Mouse (Mus musculus) ES-Bruce4 (cell line): Measurements from ENCODE around the gene Gm28553. TPM values are rescaled to one million over a fixed set of nuclear protein-coding genes. Genes with fewer than 3 reads are reported as not detected.
"Not testable (repeated sequence)": the region's sequence is repeated elsewhere in the genome, so short reads cannot be mapped to it uniquely, and the experiment has no call there.

Experiments used
- H3K27ac ChIP-seq: 2 replicates; pipeline ENCODE4 v1.5.1; 2012; ENCODE audit warnings: low read length, inconsistent platforms; ENCODE audit not compliant: insufficient read depth
- H3K27me3 ChIP-seq: 2 replicates; pipeline ENCODE4 v1.6.1; 2012; ENCODE audit warnings: mild to moderate bottlenecking, low read length, inconsistent platforms; ENCODE audit not compliant: control insufficient read depth, poor library complexity, insufficient read depth, severe bottlenecking
- H3K36me3 ChIP-seq: 2 replicates; pipeline ENCODE4 v1.6.1; 2012; ENCODE audit warnings: inconsistent platforms, mild to moderate bottlenecking, low read length, moderate library complexity; ENCODE audit not compliant: control insufficient read depth, poor library complexity, insufficient read depth, severe bottlenecking
- H3K4me1 ChIP-seq: one replicate; pipeline ENCODE4 v1.8.1; 2011; ENCODE audit warnings: low read length; ENCODE audit not compliant: control insufficient read depth, insufficient read depth
- H3K4me3 ChIP-seq: 2 replicates; pipeline ENCODE4 v1.5.1; 2011; ENCODE audit warnings: low read depth, mild to moderate bottlenecking, low read length
- H3K9ac ChIP-seq: 2 replicates; pipeline ENCODE4 v1.6.1; 2012; ENCODE audit warnings: low read depth, mild to moderate bottlenecking, inconsistent platforms; ENCODE audit not compliant: poor library complexity, severe bottlenecking
- H3K9me3 ChIP-seq: replicated peaks from 2 replicates; pipeline ENCODE4 v1.6.1; 2012; ENCODE audit warnings: mild to moderate bottlenecking, low read length, inconsistent platforms; ENCODE audit not compliant: control insufficient read depth, poor library complexity, insufficient read depth, severe bottlenecking
- polyA plus RNA-seq: library from polyadenylated mRNA; stranded (reverse); fragments of >200 nt; gene quantifications from 2 replicates; pipeline ENCODE4 v1.2.4, GENCODE M21; 2011; ENCODE audit warnings: low read depth; ENCODE audit not compliant: missing spikeins, insufficient read depth, insufficient read length

Gene Gm28553
- polyA plus RNA-seq, result not detected in 2 replicates

- not testable (repeated sequence) for H3K9ac ChIP-seq, H3K27ac ChIP-seq, H3K4me1 ChIP-seq, H3K36me3 ChIP-seq, H3K4me3 ChIP-seq, H3K27me3 ChIP-seq, H3K9me3 ChIP-seq
Observed at GRCm38 (mm10) chrY:48856197-48856596, at the start of gene Gm28553. Gene Gm28553, plus strand, starts transcription at chrY:48856497.
